Mouse (Mus musculus) forebrain, embryonic 14.5 days (tissue): ENCODE measurements around the gene Saa3. TPM values are rescaled to one million over a fixed set of nuclear protein-coding genes. Genes with fewer than 3 reads are reported as not detected.

Source experiments
- polyA plus RNA-seq: library from polyadenylated mRNA; unstranded; fragments of >200 nt; fragmentation: Nextera tagmentation; extraction: Ambion mirVana; gene quantifications from 2 replicates; pipeline ENCODE4 v1.2.1, GENCODE M21; 2014

Saa3 gene
- polyA plus RNA-seq, 1 experiment from 2014 or later, result 0.34 TPM

Other genes starting within 250 kb of the Saa3 start
- 23.4 and 26.1 TPM in 2 replicates for gene Sergef, start 75.9 kb downstream of the Saa3 start, polyA plus RNA-seq
- 0.41 and 0.46 TPM in 2 replicates for gene Tph1, start 43.2 kb downstream of the Saa3 start, polyA plus RNA-seq
- 24.4 and 25.2 TPM in 2 replicates for gene Saal1, start 5.0 kb downstream of the Saa3 start, polyA plus RNA-seq
- gene Saa4, start 16.9 kb upstream of the Saa3 start, polyA plus RNA-seq, result not detected in 2 replicates
- not detected in 2 replicates for gene Saa1, start 27.3 kb upstream of the Saa3 start, polyA plus RNA-seq
- gene Saa2, start 36.1 kb upstream of the Saa3 start, polyA plus RNA-seq, result not detected in 2 replicates
- gene Hps5, start 80.4 kb upstream of the Saa3 start, polyA plus RNA-seq, result 10.1 and 11.3 TPM in 2 replicates
- 53.1 and 56.7 TPM in 2 replicates for gene Gtf2h1, start 80.4 kb upstream of the Saa3 start, polyA plus RNA-seq
- gene Ldha, start 125.8 kb upstream of the Saa3 start, polyA plus RNA-seq, result 724 and 871 TPM in 2 replicates
- not detected in 2 replicates for gene Ldhc, start 145.5 kb upstream of the Saa3 start, polyA plus RNA-seq
- gene Tsg101, start 204.3 kb upstream of the Saa3 start, polyA plus RNA-seq, result 519 and 545 TPM in 2 replicates
- 7.4 and 8.2 TPM in 2 replicates for gene Uevld, start 242.8 kb upstream of the Saa3 start, polyA plus RNA-seq